Comparison of ENCODE assay signal across 17 mouse cellular contexts in genomic region chr13:63151028-63151738, GRCm38 (mm10).
DNase-seq lines count a peak whose midpoint lies in the region; ATAC-seq and TF ChIP-seq lines count a peak whose summit lies in the region.
"Had no signal": no experiment of that assay in that cellular context is flagged by ENCODE, and none has a peak within 500 bp of the region (broad histone marks: within the 10 kb centered on the region; RNA-seq: fewer than 3 reads in every experiment).

No protein-coding gene starts in this region.

- intact Hi-C loops in heart, adult 2 months (cut with DNase I), result loop anchor here (2.0 kb wide), 1 partner anchor 38 kb away; no protein-coding TSS in a partner anchor
- intact Hi-C loops in left cerebral cortex, postnatal 14 days (cut with DNase I), result no loop called here

- H3K9ac ChIP-seq in kidney, embryonic 16.5 days (replicated peaks; ENCODE audit: low read length), result no peak overlapping the region
- no peak overlapping the region for H3K9ac ChIP-seq in heart, adult 2 months (ENCODE audit: low read depth, low read length)
- no peak overlapping the region for H3K9ac ChIP-seq in heart, postnatal 0 days (replicated peaks; ENCODE audit: low read depth, low read length)
- no peak overlapping the region for H3K9ac ChIP-seq in stomach, embryonic 15.5 days
- no peak overlapping the region for H3K9ac ChIP-seq in forebrain, embryonic 12.5 days
- H3K9ac ChIP-seq: hindbrain, embryonic 15.5 days; liver, embryonic 12.5 days; neural tube, embryonic 12.5 days had no signal

- H3K4me3 ChIP-seq in kidney, embryonic 16.5 days (ENCODE audit: low read length), result no peak overlapping the region
- H3K4me3 ChIP-seq in heart, adult 2 months, result no peak overlapping the region
- no peak overlapping the region for H3K4me3 ChIP-seq in heart, postnatal 0 days (ENCODE audit: low read depth, low read length)
- H3K4me3 ChIP-seq in stomach, embryonic 15.5 days (replicated peaks), result no peak overlapping the region
- no peak overlapping the region for H3K4me3 ChIP-seq in forebrain, embryonic 12.5 days (replicated peaks)
- H3K4me3 ChIP-seq: hindbrain, embryonic 15.5 days; liver, embryonic 12.5 days; megakaryocyte, embryonic 14.5 days; neural tube, embryonic 12.5 days had no signal

- TF ChIP-seq EP300 in heart, adult 2 months (IDR thresholded peaks at IDR 0.05; ENCODE audit: insufficient read depth, low read depth, low read length), result 0 out of 2 replicates have a peak, but pooled peaks have one; percentile 12
- TF ChIP-seq EP300 in heart, postnatal 0 days (IDR thresholded peaks at IDR 0.05; ENCODE audit: low read depth), result no peak

- DNase-seq in kidney, postnatal 4 days, result no peak
- peak; percentile 31 to 36 for DNase-seq in heart, adult 2 months
- DNase-seq in heart, postnatal 0 days (ENCODE audit: low spot score), result peak; percentile 48
- DNase-seq in lung, postnatal 25 days (ENCODE audit: low spot score), result no peak
- no peak for DNase-seq in left cerebral cortex, postnatal 14 days (ENCODE audit: low spot score in 2 of 2)
- DNase-seq: cerebellum, postnatal 36 days; kidney, adult 9 months; right cerebral cortex, postnatal 25 days; thymus, adult 2 months had no signal

- TF ChIP-seq POLR2A in heart, adult 2 months (IDR thresholded peaks at IDR 0.05; ENCODE audit: insufficient read depth, low read depth, low read length), result no peak

- ATAC-seq in kidney, embryonic 16.5 days (ENCODE audit: low FRiP score, low TSS enrichment), result no peak
- ATAC-seq in heart, postnatal 0 days (ENCODE audit: insufficient read depth, low read depth), result peak; percentile 81
- peak; percentile 38; the same call in 1 of the 2 replicates for ATAC-seq in stomach, embryonic 15.5 days (ENCODE audit: insufficient read depth, low FRiP score, low read depth)
- ATAC-seq in forebrain, embryonic 12.5 days (ENCODE audit: low FRiP score), result no peak
- ATAC-seq: liver, embryonic 12.5 days had no signal

- H3K4me1 ChIP-seq in kidney, embryonic 16.5 days (ENCODE audit: insufficient read depth, low read length), result peaks cover 20% of the 10 kb centered on the region
- H3K4me1 ChIP-seq in heart, adult 2 months (ENCODE audit: control insufficient read depth, insufficient read depth, low read length), result peaks cover 26% of the 10 kb centered on the region
- H3K4me1 ChIP-seq in heart, postnatal 0 days (ENCODE audit: control insufficient read depth, insufficient read depth), result 0 out of 2 replicates have a peak, but pooled peaks cover 6% of the 10 kb centered on the region
- 0 out of 2 replicates have a peak, but pooled peaks cover 3% of the 10 kb centered on the region for H3K4me1 ChIP-seq in stomach, embryonic 15.5 days
- peaks cover 20% of the 10 kb centered on the region for H3K4me1 ChIP-seq in forebrain, embryonic 12.5 days
- H3K4me1 ChIP-seq: neural tube, embryonic 12.5 days had no signal

- WGBS in kidney, embryonic 16.5 days, result 79% methylated on average over 9 of the region's 9 CpGs
- 54% methylated on average over 9 of the region's 9 CpGs for WGBS in heart, adult 2 months
- 58% methylated on average over 9 of the region's 9 CpGs for WGBS in heart, postnatal 0 days
- 77% methylated on average over 9 of the region's 9 CpGs for WGBS in stomach, embryonic 15.5 days
- WGBS in forebrain, embryonic 12.5 days, result 88% methylated on average over 9 of the region's 9 CpGs

- no peaks in the 10 kb centered on the region for H3K27me3 ChIP-seq in kidney, embryonic 16.5 days (ENCODE audit: insufficient read depth, low read length)
- H3K27me3 ChIP-seq in heart, adult 2 months (ENCODE audit: control insufficient read depth, insufficient read depth, low read length), result no peaks in the 10 kb centered on the region
- no peaks in the 10 kb centered on the region for H3K27me3 ChIP-seq in heart, postnatal 0 days (ENCODE audit: control insufficient read depth, insufficient read depth, low read length)
- H3K27me3 ChIP-seq in stomach, embryonic 15.5 days (replicated peaks), result no peaks in the 10 kb centered on the region
- H3K27me3 ChIP-seq in forebrain, embryonic 12.5 days, result no peaks in the 10 kb centered on the region
- H3K27me3 ChIP-seq: hindbrain, embryonic 15.5 days; liver, embryonic 12.5 days; neural tube, embryonic 12.5 days had no signal

- no peak overlapping the region for H3K4me2 ChIP-seq in kidney, embryonic 16.5 days (replicated peaks; ENCODE audit: low read depth, low read length)
- H3K4me2 ChIP-seq in heart, postnatal 0 days (ENCODE audit: low read depth, low read length), result no peak overlapping the region
- H3K4me2 ChIP-seq in stomach, embryonic 15.5 days, result no peak overlapping the region
- no peak overlapping the region for H3K4me2 ChIP-seq in forebrain, embryonic 12.5 days
- H3K4me2 ChIP-seq: hindbrain, embryonic 15.5 days; liver, embryonic 12.5 days; neural tube, embryonic 12.5 days had no signal

- H3K36me3 ChIP-seq in kidney, embryonic 16.5 days (ENCODE audit: insufficient read depth, low read length), result no peaks in the 10 kb centered on the region
- no peaks in the 10 kb centered on the region; the same call in 1 of the 2 replicates for H3K36me3 ChIP-seq in heart, adult 2 months (ENCODE audit: control insufficient read depth, insufficient read depth, low read length)
- no peaks in the 10 kb centered on the region for H3K36me3 ChIP-seq in heart, postnatal 0 days (replicated peaks; ENCODE audit: control insufficient read depth, insufficient read depth, low read length)
- H3K36me3 ChIP-seq in stomach, embryonic 15.5 days, result no peaks in the 10 kb centered on the region
- H3K36me3 ChIP-seq in forebrain, embryonic 12.5 days (replicated peaks), result no peaks in the 10 kb centered on the region
- H3K36me3 ChIP-seq: G1E; hindbrain, embryonic 15.5 days; neural tube, embryonic 12.5 days had no signal

- H3K27ac ChIP-seq in kidney, embryonic 16.5 days (ENCODE audit: low read length), result 0 out of 2 replicates have a peak overlapping the region, but pooled peaks have one; percentile 23
- peak overlapping the region; percentile 48 for H3K27ac ChIP-seq in heart, adult 2 months
- H3K27ac ChIP-seq in heart, postnatal 0 days (ENCODE audit: low read depth), result peak overlapping the region; percentile 27; the same call in 1 of the 2 replicates
- H3K27ac ChIP-seq in stomach, embryonic 15.5 days, result no peak overlapping the region
- no peak overlapping the region for H3K27ac ChIP-seq in forebrain, embryonic 12.5 days
- H3K27ac ChIP-seq: hindbrain, embryonic 15.5 days; liver, embryonic 12.5 days; neural tube, embryonic 12.5 days had no signal

- H3K79me2 ChIP-seq in heart, adult 2 months (replicated peaks; ENCODE audit: control insufficient read depth, insufficient read depth, low read length), result no peaks in the 10 kb centered on the region

- no peaks in the 10 kb centered on the region for H3K9me3 ChIP-seq in kidney, embryonic 16.5 days (ENCODE audit: low read length)
- no peaks in the 10 kb centered on the region for H3K9me3 ChIP-seq in heart, postnatal 0 days (replicated peaks; ENCODE audit: control insufficient read depth, low read length)
- no peaks in the 10 kb centered on the region for H3K9me3 ChIP-seq in stomach, embryonic 15.5 days
- H3K9me3 ChIP-seq in forebrain, embryonic 12.5 days, result no peaks in the 10 kb centered on the region
- H3K9me3 ChIP-seq: G1E; hindbrain, embryonic 15.5 days; liver, embryonic 12.5 days; megakaryocyte, embryonic 14.5 days; neural tube, embryonic 12.5 days had no signal

- TF ChIP-seq CTCF in heart, adult 2 months (IDR thresholded peaks at IDR 0.05), result 0 out of 2 replicates have a peak, but pooled peaks have one; percentile 9
- TF ChIP-seq CTCF in heart, postnatal 0 days (IDR thresholded peaks at IDR 0.05; ENCODE audit: low read depth), result no peak

Comparison
In these comparisons a context has a peak if more than half of its experiments do, and no peak if none do; other contexts are left out.
1. ATAC-seq: peak in heart, postnatal 0 days (single experiment) and stomach, embryonic 15.5 days (single experiment); none in kidney, embryonic 16.5 days (single experiment) and forebrain, embryonic 12.5 days (single experiment).
2. H3K27ac ChIP-seq: peak in kidney, embryonic 16.5 days (single experiment), heart, adult 2 months (single experiment) and heart, postnatal 0 days (single experiment); none in stomach, embryonic 15.5 days (single experiment) and forebrain, embryonic 12.5 days (single experiment).
3. DNase-seq: peak in heart, adult 2 months (2 of 2) and heart, postnatal 0 days (single experiment); none in kidney, postnatal 4 days (0 of 2), lung, postnatal 25 days (single experiment) and left cerebral cortex, postnatal 14 days (0 of 2).